Mouse (Mus musculus): Measurements from ENCODE around the gene Chml. TPM values are rescaled to one million over a fixed set of nuclear protein-coding genes. Genes with fewer than 3 reads are reported as not detected.
A peak's percentile ranks its signal among the peaks of the same experiment; 100 is the strongest.

The Chml gene
- 3.5 and 3.7 TPM in 2 replicates for polyA plus RNA-seq (2015; fragmentation: Nextera tagmentation; extraction: Ambion mirVana)

DNA sequence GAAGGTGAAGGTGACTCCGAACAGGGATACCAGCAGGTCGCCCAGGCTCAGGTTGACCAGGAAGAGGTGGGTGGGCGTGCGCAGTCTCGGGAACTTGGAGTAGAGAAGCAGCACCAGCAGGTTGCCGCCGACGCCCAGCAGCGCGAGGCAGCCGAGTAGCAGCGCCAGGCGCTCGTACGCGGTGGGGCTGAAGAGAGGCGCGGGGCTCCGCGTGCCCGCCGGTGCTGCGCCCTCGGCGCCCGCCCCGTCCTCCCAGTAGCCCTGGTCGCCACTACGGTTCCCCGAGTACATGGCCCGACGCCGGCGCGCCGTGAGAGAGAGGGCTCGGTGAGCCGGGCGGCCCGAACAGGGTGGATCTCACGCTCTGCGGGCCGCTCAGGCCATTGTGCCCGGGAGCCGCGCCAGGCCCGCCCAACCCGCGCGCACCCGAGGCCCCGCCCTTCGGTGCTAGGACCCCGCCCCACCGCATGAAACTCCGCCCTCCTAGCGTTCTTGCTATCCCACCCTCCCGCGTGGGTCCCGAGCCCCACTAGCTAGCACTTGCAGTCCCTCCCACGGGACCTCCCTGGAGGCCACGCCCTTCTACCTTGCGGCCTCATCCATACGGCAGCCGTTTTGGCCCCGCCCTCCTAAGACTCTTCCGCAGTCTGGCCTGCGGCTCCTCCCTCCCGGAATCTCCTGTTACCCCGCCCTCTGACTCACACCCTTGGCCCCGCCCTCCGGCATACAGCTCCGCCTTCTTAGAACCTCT is at the start of gene Chml, which contains the start of gene Opn3:
Gene Chml, minus strand, starts transcription at position 656 of the 751 bp plus-strand sequence.
Gene Opn3, minus strand, starts transcription at position 531 of the 751 bp plus-strand sequence.
- Histone ChIP-seq H3K9me3 (no peaks in the 10 kb centered on the region), H3K27ac (peak within 1 kb of the TSS; percentile 92), H3K4me1 (peaks cover 30% of the 10 kb centered on the region), H3K4me3 (peak within 1 kb of the TSS; percentile 75), H3K27me3 (replicated peaks) (no peaks in the 10 kb centered on the region), H3K9ac (peak within 1 kb of the TSS; percentile 91), H3K4me2 (peak within 1 kb of the TSS; percentile 86), H3K36me3 (replicated peaks) (0 out of 2 replicates have a peak, but pooled peaks cover 5% of the 10 kb centered on the region)
- ATAC-seq (replicated peaks) = peak; percentile 97
- WGBS = under 1% methylated on average over 57 of the region's 73 CpGs

DNA sequence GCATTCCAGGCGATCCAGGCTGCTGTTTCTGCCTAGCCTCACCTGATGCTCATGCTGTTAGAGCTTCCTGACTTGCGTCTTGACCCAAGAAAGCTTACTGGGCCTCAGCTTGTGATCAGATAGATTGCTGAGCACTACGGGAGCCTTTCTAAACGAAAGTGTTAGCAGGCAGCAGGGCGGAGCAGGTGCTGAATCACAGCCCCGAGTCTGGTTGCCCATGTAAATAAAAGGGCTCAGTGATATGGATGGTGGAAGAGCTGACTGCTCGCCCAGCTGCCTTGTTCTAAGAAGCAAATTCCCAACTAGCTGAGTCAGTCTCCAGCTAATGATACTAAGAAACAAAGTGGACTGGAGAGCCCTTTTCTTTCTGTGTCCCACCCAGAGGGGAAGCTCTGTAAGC is 33.1 kb upstream of the Chml start:
- Histone ChIP-seq H3K27ac (no peak overlapping the region), H3K4me1 (no peaks in the 10 kb centered on the region), H3K27me3 (replicated peaks) (no peaks in the 10 kb centered on the region), H3K9ac (no peak overlapping the region), H3K9me3 (no peaks in the 10 kb centered on the region), H3K4me3 (no peak overlapping the region), H3K4me2 (no peak overlapping the region), H3K36me3 (replicated peaks) (no peaks in the 10 kb centered on the region)
- WGBS = 45% methylated on average over 7 of the region's 7 CpGs
- ATAC-seq (replicated peaks) = no peak

GRCm38 (mm10) chr1:175716832-175717231 is 24.1 kb upstream of the Chml start:
- no peaks in the 10 kb centered on the region for H3K9me3 ChIP-seq
- H3K4me1 ChIP-seq = no peaks in the 10 kb centered on the region
- WGBS = 94% methylated on average over 9 of the region's 9 CpGs
- H3K27me3 ChIP-seq (replicated peaks) = no peaks in the 10 kb centered on the region
- H3K4me2 ChIP-seq = no peak overlapping the region
- ATAC-seq (replicated peaks) = no peak
- no peak overlapping the region for H3K4me3 ChIP-seq
- H3K36me3 ChIP-seq (replicated peaks) = no peaks in the 10 kb centered on the region
- no peak overlapping the region for H3K27ac ChIP-seq
- no peak overlapping the region for H3K9ac ChIP-seq

DNA sequence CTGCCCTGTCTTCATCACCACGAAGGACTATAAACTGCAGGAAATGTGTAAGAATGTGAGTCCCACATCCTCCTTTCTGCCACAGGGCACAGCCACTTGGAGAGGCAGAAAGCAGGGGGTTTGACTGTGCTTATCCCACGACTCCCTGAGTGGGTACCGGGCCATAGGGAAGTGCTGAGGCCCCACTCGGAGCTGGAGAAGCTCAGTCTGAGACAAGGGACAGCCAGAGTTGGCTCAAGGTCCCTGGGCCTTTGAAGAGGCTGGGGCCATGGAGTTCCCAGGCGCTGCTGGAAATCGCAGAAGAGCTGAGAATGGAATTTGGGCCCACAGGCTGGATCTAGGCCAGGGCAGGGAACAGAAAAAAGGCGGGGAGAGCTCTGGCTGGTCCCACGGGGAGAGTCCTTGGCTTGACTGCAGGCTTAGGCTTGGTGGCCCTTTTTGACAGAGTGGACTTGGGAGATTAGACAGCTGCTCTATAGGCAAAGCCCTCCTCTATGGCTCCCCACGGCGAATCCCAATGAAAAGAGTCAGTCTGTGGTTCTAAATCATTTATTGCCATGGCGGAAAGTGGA is 19.7 kb upstream of the Chml start:
- H3K27ac ChIP-seq = no peak overlapping the region
- H3K36me3 ChIP-seq (replicated peaks) = no peaks in the 10 kb centered on the region
- no peaks in the 10 kb centered on the region for H3K4me1 ChIP-seq
- no peak for ATAC-seq (replicated peaks)
- WGBS = 75% methylated on average over 11 of the region's 11 CpGs
- no peaks in the 10 kb centered on the region for H3K9me3 ChIP-seq
- no peak overlapping the region for H3K4me2 ChIP-seq
- H3K27me3 ChIP-seq (replicated peaks) = no peaks in the 10 kb centered on the region
- H3K4me3 ChIP-seq = no peak overlapping the region
- no peak overlapping the region for H3K9ac ChIP-seq

- Histone ChIP-seq H3K9ac (no peak overlapping the region), H3K36me3 (replicated peaks) (no peaks in the 10 kb centered on the region), H3K27me3 (replicated peaks) (no peaks in the 10 kb centered on the region), H3K27ac (no peak overlapping the region), H3K4me3 (no peak overlapping the region), H3K9me3 (no peaks in the 10 kb centered on the region), H3K4me1 (no peaks in the 10 kb centered on the region), H3K4me2 (no peak overlapping the region)
- no peak for ATAC-seq (replicated peaks)
Observed at GRCm38 (mm10) chr1:175708013-175708412, 15.3 kb upstream of the Chml start.

DNA sequence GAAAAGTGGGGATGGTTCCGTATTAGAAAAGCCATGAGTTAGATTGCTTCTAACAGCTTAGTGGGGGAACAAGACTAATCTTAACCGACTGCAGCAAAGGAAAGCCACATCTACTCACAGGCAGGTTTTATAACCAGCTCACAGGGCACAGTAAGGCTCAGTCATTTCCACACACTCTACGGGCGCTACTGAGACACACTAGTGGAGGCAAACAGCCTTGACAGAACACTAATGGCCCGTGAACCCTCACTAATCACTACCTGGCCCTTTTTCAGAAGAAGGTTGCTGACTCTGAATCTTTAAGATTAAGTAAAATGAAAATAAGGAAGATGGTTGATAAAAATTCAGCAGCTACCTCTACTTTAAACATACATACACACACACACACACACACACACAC is 14.9 kb upstream of the Chml start:
- WGBS = 81% methylated on average over 5 of the region's 5 CpGs
- no peak for ATAC-seq (replicated peaks)
- Histone ChIP-seq H3K36me3 (replicated peaks) (no peaks in the 10 kb centered on the region), H3K9ac (no peak overlapping the region), H3K4me3 (no peak overlapping the region), H3K27me3 (replicated peaks) (no peaks in the 10 kb centered on the region), H3K4me1 (no peaks in the 10 kb centered on the region), H3K4me2 (no peak overlapping the region), H3K27ac (no peak overlapping the region), H3K9me3 (no peaks in the 10 kb centered on the region)

- Histone ChIP-seq H3K27ac (no peak overlapping the region), H3K27me3 (replicated peaks) (no peaks in the 10 kb centered on the region), H3K36me3 (replicated peaks) (no peaks in the 10 kb centered on the region), H3K9ac (no peak overlapping the region), H3K4me2 (no peak overlapping the region), H3K9me3 (no peaks in the 10 kb centered on the region), H3K4me3 (no peak overlapping the region), H3K4me1 (no peaks in the 10 kb centered on the region)
- ATAC-seq (replicated peaks) = no peak
- 86% methylated on average over 4 of the region's 4 CpGs for WGBS
Observed at GRCm38 (mm10) chr1:175701145-175701544, 8.4 kb upstream of the Chml start.

GRCm38 (mm10) chr1:175699796-175700195 is 7.1 kb upstream of the Chml start:
- Histone ChIP-seq H3K27me3 (replicated peaks) (no peaks in the 10 kb centered on the region), H3K4me3 (no peak overlapping the region), H3K9ac (no peak overlapping the region), H3K36me3 (replicated peaks) (no peaks in the 10 kb centered on the region), H3K4me1 (no peaks in the 10 kb centered on the region), H3K9me3 (no peaks in the 10 kb centered on the region), H3K27ac (no peak overlapping the region), H3K4me2 (no peak overlapping the region)
- 40% methylated on average over 4 of the region's 4 CpGs for WGBS
- no peak for ATAC-seq (replicated peaks)

DNA sequence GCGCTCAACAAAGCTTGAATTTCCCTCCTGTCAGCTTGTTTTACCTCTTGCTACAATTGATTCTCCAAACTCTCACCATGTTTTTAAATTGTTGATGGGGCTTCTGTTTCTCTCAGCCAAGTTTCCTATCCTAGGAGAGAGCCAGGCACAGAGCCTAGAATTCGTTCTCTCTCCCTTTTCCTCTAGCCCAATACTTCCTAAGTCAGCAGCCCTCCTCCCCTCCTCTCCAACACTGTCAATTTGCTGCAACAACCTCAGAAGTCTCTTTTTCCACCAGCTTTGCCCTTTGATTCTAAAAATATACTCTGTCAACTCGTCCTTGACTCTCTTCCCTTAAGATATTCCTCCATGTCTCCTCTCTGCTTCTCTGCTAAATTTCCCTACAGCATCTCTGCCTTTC is 6.7 kb upstream of the Chml start:
- no peak for ATAC-seq (replicated peaks)
- 63% methylated on average over 3 of the region's 3 CpGs for WGBS
- no peaks in the 10 kb centered on the region for H3K27me3 ChIP-seq (replicated peaks)
- H3K36me3 ChIP-seq (replicated peaks) = no peaks in the 10 kb centered on the region
- H3K27ac ChIP-seq = no peak overlapping the region
- no peak overlapping the region for H3K4me3 ChIP-seq
- H3K4me1 ChIP-seq = no peaks in the 10 kb centered on the region
- H3K9me3 ChIP-seq = no peaks in the 10 kb centered on the region
- H3K9ac ChIP-seq = no peak overlapping the region
- no peak overlapping the region for H3K4me2 ChIP-seq

GRCm38 (mm10) chr1:175698293-175698692 is 5.6 kb upstream of the Chml start, which contains the start of gene Wdr64:
Wdr64 (plus strand) TSS chr1:175698593.
- no peaks in the 10 kb centered on the region for H3K36me3 ChIP-seq (replicated peaks)
- WGBS = 77% methylated on average over 1 of the region's 1 CpGs
- H3K4me2 ChIP-seq = no peak within 1 kb of the TSS
- peaks cover 3% of the 10 kb centered on the region; the same call in 1 of the 2 replicates for H3K4me1 ChIP-seq
- H3K9ac ChIP-seq = no peak within 1 kb of the TSS
- no peak for ATAC-seq (replicated peaks)
- H3K9me3 ChIP-seq = no peaks in the 10 kb centered on the region
- H3K27me3 ChIP-seq (replicated peaks) = no peaks in the 10 kb centered on the region
- no peak within 1 kb of the TSS for H3K4me3 ChIP-seq
- H3K27ac ChIP-seq = no peak within 1 kb of the TSS

DNA sequence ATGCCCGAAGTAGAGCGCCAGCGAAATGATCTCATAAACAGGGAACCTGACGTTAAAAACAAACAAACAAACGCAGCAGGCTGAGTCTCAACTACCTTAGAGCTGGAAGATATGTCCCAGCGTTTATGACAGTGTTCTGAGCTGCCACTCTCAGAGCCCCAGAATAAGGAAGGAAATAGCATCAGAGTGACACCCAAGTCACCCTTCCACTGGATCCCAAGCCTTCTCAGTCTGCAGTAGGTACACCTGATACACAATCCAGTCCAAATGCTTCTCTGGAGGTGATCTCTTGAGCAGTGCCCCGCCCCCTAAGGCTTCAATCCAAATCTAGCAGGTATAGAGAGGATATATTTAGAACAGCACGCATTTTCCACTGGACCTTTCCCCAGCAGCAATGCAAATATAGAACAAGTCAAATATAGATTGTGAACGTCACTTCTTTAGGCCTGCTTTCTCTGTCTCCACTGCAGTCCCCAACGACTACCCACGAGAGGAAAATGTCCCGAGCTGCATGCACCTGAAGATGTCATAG is 794 bp upstream of the Chml start:
- H3K27me3 ChIP-seq (replicated peaks) = no peaks in the 10 kb centered on the region
- peak overlapping the region; percentile 75 for H3K4me3 ChIP-seq
- H3K36me3 ChIP-seq (replicated peaks) = no peaks in the 10 kb centered on the region
- H3K27ac ChIP-seq = peak overlapping the region; percentile 92
- no peak overlapping the region for H3K9ac ChIP-seq
- H3K9me3 ChIP-seq = no peaks in the 10 kb centered on the region
- WGBS = 44% methylated on average over 12 of the region's 12 CpGs
- ATAC-seq (replicated peaks) = peak; percentile 1
- peaks cover 30% of the 10 kb centered on the region for H3K4me1 ChIP-seq
- peak overlapping the region; percentile 86 for H3K4me2 ChIP-seq

DNA sequence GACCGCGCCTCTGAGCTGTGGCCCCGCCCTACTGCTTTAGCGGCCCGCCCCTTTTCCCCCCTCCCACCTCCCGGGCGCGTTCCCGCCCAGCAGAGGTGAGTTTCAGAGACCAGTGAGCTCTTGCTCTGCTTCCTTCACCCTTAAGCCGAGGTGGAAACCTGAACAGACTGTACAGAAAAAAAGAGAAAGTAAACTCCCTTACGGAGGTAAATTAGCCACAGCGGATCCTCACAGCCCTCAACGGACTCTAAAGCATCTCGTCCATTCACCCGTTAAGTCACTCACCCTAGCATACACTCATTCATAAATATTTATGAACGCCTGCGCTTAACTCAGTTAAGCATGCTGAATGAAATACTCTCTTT is 278 bp upstream of the Chml start:
- no peak overlapping the region for H3K9ac ChIP-seq
- no peak; the same call in 1 of the 2 replicates for ATAC-seq (replicated peaks)

More for the DNA sequence above, 278 bp upstream of the Chml start:
- H3K27me3 ChIP-seq (replicated peaks) = no peaks in the 10 kb centered on the region
- H3K36me3 ChIP-seq (replicated peaks) = no peaks in the 10 kb centered on the region
- WGBS = under 1% methylated on average over 17 of the region's 17 CpGs
- no peaks in the 10 kb centered on the region for H3K9me3 ChIP-seq
- H3K27ac ChIP-seq = peak overlapping the region; percentile 92
- H3K4me2 ChIP-seq = peak overlapping the region; percentile 86
- peak overlapping the region; percentile 75 for H3K4me3 ChIP-seq
- peaks cover 30% of the 10 kb centered on the region for H3K4me1 ChIP-seq
